Mouse (Mus musculus) pancreas, adult 10 weeks (tissue): ENCODE measurements around the gene Hao2. TPM values are rescaled to one million over a fixed set of nuclear protein-coding genes. Genes with fewer than 3 reads are reported as not detected.

Experiments used
- polyA plus RNA-seq: library from polyadenylated mRNA; stranded (reverse); fragments of 350-450 nt; fragmentation: Illumina TruSeq; extraction: RNeasy Lipid Tissue Mini Kit (QIAGEN cat#74804); gene quantifications from one replicate; pipeline ENCODE4 v1.2.3, GENCODE M21; 2015; ENCODE audit warnings: low read depth, low replicate concordance; ENCODE audit not compliant: insufficient read depth

The Hao2 gene
- polyA plus RNA-seq = not detected

DNA sequence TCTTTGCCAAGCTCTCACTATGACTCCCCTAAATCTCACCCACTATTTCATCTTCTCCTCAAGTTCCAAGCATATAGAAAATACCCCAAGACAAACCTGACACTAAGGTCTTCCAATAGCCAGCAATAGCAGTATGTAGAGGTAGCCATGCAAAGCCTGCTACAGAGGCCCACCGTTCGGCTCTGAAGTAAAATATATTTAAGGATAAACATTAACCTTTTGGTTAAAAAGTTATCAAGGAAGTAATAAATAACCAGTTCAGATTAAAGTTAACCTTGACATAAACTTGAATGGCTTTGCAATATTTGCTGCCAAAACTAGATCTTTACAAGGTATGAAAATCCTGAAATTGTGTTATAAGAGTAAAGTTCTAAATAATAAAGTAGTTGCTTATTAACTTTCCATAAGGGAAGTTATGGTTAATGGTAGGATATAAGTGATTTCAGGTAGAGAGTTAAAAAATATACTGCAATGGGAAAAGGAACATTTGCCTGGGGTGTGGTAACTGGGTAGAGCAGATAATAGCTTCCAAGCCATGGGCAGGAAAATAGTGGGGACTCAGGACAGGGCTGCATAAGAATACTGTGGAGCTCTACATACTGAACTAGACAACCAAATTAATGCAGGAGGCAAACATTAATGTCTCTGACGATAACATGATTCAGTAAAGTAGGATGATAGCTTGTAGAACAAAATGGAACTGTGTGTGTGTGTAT lies at the start of gene Hao2:
Hao2 (minus strand) TSS at position 183 of the 716 bp plus-strand sequence.

DNA sequence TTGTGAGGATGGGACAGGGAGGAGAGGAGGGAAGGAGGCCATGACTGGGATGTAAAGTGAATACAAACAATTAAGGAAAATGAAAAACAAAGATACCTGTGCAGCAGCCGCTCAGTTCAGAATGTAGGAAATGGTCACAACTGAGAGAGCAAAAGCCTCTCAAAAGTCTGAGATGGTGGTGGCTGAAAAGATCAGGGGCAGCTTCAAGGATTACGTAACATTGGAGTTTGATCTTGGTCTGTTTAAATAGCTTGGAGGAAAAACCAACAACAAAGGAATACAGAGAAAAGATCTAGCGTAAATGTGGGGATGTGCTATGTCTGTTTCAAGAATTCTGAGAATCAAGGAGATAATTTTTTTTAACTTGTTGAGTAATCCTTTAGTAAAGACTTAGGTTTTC lies 33.5 kb downstream of the Hao2 start, which contains the start of gene Hsd3b1:
Hsd3b1 (minus strand) TSS at position 219 of the 400 bp plus-strand sequence.

Other genes starting within 250 kb of the Hao2 start
- not detected for gene Hsd3b2, start 168.7 kb downstream of the Hao2 start, polyA plus RNA-seq
- not detected for gene Hsd3b3, start 130.1 kb downstream of the Hao2 start, polyA plus RNA-seq
- gene Hsd3b6, start 78.8 kb downstream of the Hao2 start, polyA plus RNA-seq = not detected
- 2.2 TPM for gene Hsd3b1, start 33.4 kb downstream of the Hao2 start, polyA plus RNA-seq
- gene Wars2, start 247.8 kb upstream of the Hao2 start, polyA plus RNA-seq = 1.1 TPM